Mouse (Mus musculus): ENCODE measurements around the gene Pex5. TPM values are rescaled to one million over a fixed set of nuclear protein-coding genes. Genes with fewer than 3 reads are reported as not detected.

The Pex5 gene
- polyA plus RNA-seq, 1 experiment from 2014 or later: 61.4 TPM

DNA sequence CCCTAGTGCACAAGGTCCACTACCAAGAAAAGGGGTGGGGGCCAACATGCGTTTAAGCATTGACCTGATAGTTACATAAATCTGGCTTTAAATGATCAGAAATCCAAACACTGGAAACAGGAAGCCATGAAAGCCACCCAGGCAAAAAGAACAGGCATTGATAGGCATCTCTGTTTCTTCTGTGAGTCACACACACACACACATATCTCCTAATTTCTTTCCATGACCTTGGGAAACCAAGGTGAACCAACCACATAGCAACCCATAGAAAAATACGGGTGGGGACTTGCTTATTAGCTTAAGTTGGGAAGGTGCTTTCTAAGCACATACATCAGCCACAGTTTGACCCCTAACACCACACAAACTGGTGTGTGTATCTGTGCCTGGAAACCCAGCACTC, 32.5 kb upstream of the Pex5 start:
- ATAC-seq (no peak), DNase-seq (ENCODE audit: low read depth, low spot score) (no peak)
- CTCF ChIA-PET: no interaction called here
- POLR2A ChIA-PET: no interaction called here
- no peak for TF ChIP-seq CTCF (IDR thresholded peaks at IDR 0.05)
- in situ Hi-C loops (cut with MboI; ENCODE audit: low pct_unique_long_range_greater_than_20kb): no loop called here
- H3K27me3 ChIP-seq: no peaks in the 10 kb centered on the region

DNA sequence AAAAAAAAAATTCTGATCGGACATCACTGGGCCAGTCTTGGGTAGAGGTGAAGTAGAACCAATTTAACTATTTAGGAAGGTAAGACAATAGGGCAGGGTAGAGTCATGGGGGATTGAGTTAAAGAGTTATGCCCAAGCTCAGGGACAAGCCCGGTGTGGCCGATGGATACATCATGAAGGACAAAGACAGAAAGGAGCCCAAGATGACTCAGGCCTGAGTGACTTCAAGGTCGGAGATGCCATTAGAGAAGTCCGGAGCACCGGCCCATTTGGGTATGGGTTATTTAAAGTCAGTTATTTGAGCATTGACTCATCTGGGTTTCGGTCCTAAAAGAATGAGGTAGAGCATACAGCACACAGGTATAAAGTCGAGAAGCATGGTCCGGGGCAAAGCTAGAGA, 31.6 kb upstream of the Pex5 start:
- no peak for ATAC-seq
- in situ Hi-C loops (cut with MboI; ENCODE audit: low pct_unique_long_range_greater_than_20kb): no loop called here
- ChIA-PET CTCF (no interaction called here), POLR2A (no interaction called here)
- no peak for DNase-seq (ENCODE audit: low read depth, low spot score)
- TF ChIP-seq CTCF (IDR thresholded peaks at IDR 0.05): no peak
- H3K27me3 ChIP-seq: no peaks in the 10 kb centered on the region

DNA sequence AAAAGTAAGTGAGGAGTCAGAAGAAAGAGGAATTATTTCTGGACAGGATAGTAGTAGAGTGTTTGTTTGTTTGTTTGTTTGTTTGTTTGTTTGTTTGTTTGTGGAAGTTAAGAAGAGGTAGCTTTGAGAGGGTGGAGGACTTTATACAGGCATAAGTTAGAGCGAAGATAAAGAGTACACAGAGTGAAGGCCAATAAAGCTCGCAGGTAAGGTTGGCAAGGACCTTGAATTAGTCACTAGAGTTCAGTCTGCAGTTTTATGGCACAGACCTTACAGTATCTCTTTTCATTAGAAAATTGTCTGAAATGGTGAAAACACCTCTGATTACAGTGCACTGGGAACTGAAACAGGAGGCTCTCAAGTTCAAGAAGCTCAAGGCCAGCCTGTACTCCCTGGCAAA, 31.2 kb upstream of the Pex5 start:
- no peak for TF ChIP-seq CTCF (IDR thresholded peaks at IDR 0.05)
- ATAC-seq: no peak
- H3K27me3 ChIP-seq: no peaks in the 10 kb centered on the region
- in situ Hi-C loops (cut with MboI; ENCODE audit: low pct_unique_long_range_greater_than_20kb): no loop called here
- no peak for DNase-seq (ENCODE audit: low read depth, low spot score)
- POLR2A ChIA-PET: no interaction called here
- CTCF ChIA-PET: no interaction called here

DNA sequence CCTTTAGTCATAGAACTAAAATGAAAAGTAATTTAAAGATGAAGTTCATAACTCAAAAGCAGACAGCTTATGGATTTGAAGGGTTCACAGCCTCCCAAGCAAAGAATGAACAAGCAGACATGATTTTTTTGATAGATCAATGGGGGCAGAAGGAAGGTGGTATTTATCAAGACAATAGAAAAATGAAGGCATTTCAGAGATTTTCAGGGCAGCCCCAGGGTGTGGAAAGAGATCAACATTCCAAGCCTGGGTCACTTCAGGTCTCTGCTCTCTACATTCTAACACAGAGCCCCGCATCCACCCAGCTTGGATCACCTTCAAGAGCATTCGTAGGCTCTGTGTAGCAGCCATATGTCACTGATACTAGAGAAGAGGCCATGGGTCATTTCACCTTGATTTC, 28.5 kb upstream of the Pex5 start:
- in situ Hi-C loops (cut with MboI; ENCODE audit: low pct_unique_long_range_greater_than_20kb): no loop called here
- ChIA-PET POLR2A (no interaction called here), CTCF (interaction anchor here (1.6 kb wide), 1 partner anchor 16 kb away, joined by 3 read pairs; no protein-coding TSS in a partner anchor)
- H3K27me3 ChIP-seq: no peaks in the 10 kb centered on the region
- DNase-seq (ENCODE audit: low read depth, low spot score): no peak
- no peak for TF ChIP-seq CTCF (IDR thresholded peaks at IDR 0.05)
- no peak for ATAC-seq

DNA sequence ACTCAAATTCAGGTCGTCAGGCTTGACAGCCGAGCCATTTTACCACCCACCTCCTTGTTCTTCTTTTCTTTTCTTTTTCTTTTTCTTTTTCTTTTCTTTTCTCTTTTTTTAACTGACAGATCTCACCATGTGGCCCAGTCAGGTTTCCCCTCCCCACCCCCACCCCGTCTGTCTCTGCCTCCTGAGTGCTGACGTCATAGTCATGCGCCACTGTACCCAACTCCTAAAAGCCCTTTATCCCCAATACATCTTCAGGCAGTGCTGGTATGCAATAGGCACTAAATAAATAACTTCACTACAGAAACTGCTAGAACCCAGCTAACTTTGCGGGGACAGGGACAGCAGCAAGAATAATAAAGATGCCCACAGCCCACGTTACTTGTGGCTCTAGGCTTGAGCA, 21.4 kb upstream of the Pex5 start:
- no peak for DNase-seq (ENCODE audit: low read depth, low spot score)
- no peak for ATAC-seq
- in situ Hi-C loops (cut with MboI; ENCODE audit: low pct_unique_long_range_greater_than_20kb): no loop called here
- POLR2A ChIA-PET: no interaction called here
- CTCF ChIA-PET: no interaction called here
- peaks cover 10% of the 10 kb centered on the region for H3K27me3 ChIP-seq
- no peak for TF ChIP-seq CTCF (IDR thresholded peaks at IDR 0.05)

DNA sequence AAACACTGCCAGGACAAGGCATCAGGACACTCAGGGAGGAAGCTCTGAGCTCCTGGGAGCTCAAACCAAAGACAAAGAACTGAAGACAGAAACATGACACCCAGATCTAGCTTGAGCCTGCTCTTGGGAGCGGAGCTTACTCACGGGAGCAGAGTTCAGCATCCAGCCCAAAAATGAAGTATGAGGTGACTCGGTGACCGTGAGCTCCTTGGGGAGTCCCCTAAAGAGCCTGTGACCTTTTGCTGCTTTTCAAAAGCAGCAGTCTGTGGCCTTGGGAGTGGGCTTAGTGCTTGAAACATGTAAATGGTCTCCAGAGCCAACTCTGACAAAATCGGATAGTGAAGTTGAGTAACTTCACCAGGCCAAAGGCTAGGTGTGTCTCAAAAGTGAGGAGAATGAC, 20.3 kb upstream of the Pex5 start:
- in situ Hi-C loops (cut with MboI; ENCODE audit: low pct_unique_long_range_greater_than_20kb): no loop called here
- ChIA-PET POLR2A (no interaction called here), CTCF (interaction anchor here (1.1 kb wide), 1 partner anchor 20 kb away, joined by 3 read pairs; no protein-coding TSS in a partner anchor)
- no peak for DNase-seq (ENCODE audit: low read depth, low spot score)
- peaks cover 10% of the 10 kb centered on the region for H3K27me3 ChIP-seq
- ATAC-seq: no peak
- no peak for TF ChIP-seq CTCF (IDR thresholded peaks at IDR 0.05)

DNA sequence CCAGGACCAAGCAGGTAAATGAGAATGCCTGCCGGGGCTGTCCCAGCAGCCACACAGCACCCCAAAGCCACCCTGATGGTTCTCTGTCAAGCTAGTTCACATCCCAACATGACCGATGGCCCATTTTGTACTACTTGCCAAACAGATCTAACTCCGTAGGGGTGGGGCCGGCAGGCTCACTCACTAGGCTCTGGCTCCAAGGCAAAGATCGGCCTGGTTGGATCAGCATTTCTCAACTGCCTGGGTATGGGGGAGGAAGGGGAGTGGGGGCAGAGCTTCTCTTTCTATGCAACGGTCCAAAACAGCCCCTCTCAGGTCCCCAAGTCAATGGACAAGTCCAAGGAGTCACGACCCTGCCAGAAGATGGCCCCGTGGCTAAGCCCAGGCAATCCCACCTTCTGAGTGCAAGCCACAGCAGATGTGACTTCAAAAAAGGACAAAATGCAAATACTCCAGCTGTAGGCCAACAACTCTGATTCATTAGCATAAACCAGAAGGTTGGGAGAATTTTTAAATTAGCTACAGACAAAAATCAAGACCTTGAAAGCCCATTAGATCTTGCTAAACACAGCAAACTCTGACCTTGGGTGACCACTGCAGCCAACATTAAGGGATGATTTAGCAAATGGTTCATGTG, 18.9 kb upstream of the Pex5 start:
- in situ Hi-C loops (cut with MboI; ENCODE audit: low pct_unique_long_range_greater_than_20kb): no loop called here
- POLR2A ChIA-PET: interaction anchor here (0.5 kb wide), 1 partner anchor 111 kb away, joined by 7 read pairs; no protein-coding TSS in a partner anchor
- TF ChIP-seq CTCF (IDR thresholded peaks at IDR 0.05): no peak
- H3K27me3 ChIP-seq: peaks cover 10% of the 10 kb centered on the region
- DNase-seq (ENCODE audit: low read depth, low spot score): no peak
- ATAC-seq: no peak
- CTCF ChIA-PET: interaction anchor here (1.1 to 1.5 kb wide), 2 partner anchors 18 to 25 kb away, joined by 3 read pairs; no protein-coding TSS in a partner anchor

DNA sequence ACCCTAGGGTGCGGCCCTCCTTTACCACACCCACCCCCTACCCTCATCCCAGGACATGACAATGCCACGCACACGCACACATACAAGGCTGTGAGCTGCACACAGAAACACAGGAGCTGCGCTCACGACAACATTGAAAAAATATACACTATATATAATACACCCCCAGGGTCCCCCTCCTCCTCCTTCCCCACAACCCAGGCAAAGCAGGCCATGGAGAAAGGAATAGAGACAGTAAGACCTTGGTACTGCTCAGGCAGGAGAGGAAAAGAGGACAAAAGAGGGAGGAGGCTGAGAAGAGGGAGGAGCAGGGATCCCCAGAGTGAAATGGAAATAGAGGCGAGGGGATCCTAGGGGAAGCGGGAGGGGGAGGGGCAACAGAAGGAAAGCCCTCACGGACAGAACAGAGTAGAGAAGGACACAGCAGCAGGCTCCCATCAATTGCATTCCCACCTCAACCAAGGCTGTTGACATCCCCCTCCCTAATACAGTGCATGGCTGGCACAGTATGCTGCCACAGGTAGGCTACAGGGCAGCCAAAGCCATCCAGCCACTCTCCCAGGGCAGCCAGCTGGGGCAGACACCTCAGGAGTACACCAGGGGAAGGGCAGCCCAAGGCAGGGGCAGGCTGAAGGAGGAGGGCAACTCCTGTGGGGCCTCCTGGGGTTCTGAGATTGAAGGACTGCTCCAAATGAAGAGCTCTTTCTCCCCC, 16.1 kb upstream of the Pex5 start:
- POLR2A ChIA-PET: no interaction called here
- CTCF ChIA-PET: interaction anchor here (1.5 kb wide), 1 partner anchor 15 kb away, joined by 3 read pairs; no protein-coding TSS in a partner anchor
- in situ Hi-C loops (cut with MboI; ENCODE audit: low pct_unique_long_range_greater_than_20kb): no loop called here
- no peak for TF ChIP-seq CTCF (IDR thresholded peaks at IDR 0.05)
- DNase-seq (ENCODE audit: low read depth, low spot score) (no peak), ATAC-seq (no peak)
- H3K27me3 ChIP-seq: peaks cover 10% of the 10 kb centered on the region

DNA sequence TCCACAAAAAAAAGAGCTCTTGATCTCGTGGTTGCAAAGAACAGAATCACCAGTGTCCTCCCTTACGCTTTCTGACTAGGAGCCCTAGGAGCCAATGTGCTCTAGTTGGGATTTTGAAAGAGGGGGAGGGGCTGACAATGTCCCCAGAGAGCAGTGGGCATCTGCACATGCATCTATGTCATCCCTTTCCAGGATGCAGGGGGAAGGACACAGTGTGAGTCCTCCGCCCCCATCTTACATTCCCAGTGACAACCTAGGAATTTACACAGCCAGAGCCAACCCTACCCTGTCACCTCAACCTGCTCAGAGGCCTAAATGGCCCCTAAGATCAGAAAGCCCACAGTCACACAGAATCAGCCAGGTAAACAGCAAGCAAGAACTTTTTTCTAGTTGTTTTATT, 15.5 kb upstream of the Pex5 start:
- H3K27me3 ChIP-seq: peaks cover 10% of the 10 kb centered on the region
- ChIA-PET POLR2A (no interaction called here), CTCF (interaction anchor here (1.5 kb wide), 1 partner anchor 15 kb away, joined by 3 read pairs; no protein-coding TSS in a partner anchor)
- DNase-seq (ENCODE audit: low read depth, low spot score) (no peak), ATAC-seq (no peak)
- in situ Hi-C loops (cut with MboI; ENCODE audit: low pct_unique_long_range_greater_than_20kb): no loop called here
- TF ChIP-seq CTCF (IDR thresholded peaks at IDR 0.05): no peak

DNA sequence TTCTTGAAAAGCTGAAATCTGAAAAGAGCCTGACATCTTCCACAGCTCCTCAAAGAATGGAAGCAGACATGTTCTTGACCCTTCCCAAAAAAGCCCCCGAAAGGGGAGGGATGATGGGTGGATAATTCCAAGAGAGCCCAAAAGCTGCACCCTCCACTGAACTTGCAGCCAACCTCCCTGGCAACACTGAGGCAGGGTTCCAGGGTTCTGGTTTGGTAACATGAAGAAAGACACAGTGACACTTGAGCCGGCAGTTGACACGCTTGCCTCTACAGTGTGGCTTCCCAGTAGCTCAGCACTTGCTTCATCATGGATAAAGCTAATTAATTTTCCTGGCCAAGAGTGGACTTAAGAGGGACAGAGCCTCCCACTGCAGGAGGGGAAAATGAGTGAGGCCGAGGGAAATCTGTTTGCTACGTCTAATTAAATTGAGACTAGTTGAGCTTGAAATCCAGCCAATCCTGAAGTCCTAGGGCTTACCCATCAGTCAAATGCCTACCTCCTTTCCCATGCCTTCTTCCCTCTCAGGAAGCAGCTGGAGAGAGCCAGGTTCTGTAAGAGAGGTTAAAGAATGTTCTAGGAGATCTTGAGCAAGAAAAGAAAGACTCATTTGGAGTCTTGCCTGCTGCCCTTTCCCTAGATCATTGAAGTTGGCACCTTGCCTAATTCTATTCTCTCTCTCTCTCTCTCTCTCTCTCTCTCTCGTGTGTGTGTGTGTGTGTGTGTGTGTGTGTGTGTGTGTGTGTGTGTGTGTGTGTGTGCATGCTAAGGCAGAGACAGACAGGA, 13.1 kb upstream of the Pex5 start:
- CTCF ChIA-PET: interaction anchor here (1.2 to 6.2 kb wide), 3 partner anchors 12 to 22 kb away, joined by 3 to 28 read pairs (median 3); partner anchors contain the start of gene Pex5
- ATAC-seq (no peak), DNase-seq (ENCODE audit: low read depth, low spot score) (no peak)
- POLR2A ChIA-PET: interaction anchor here (0.7 kb wide), 2 partner anchors 9 to 355 kb away, joined by 3 read pairs; no protein-coding TSS in a partner anchor
- H3K27me3 ChIP-seq: peaks cover 6% of the 10 kb centered on the region
- in situ Hi-C loops (cut with MboI; ENCODE audit: low pct_unique_long_range_greater_than_20kb): no loop called here
- TF ChIP-seq CTCF (IDR thresholded peaks at IDR 0.05): no peak

Data from Patski (cell line).